Mouse (Mus musculus): Measurements from ENCODE around the gene Dhdh. TPM values are rescaled to one million over a fixed set of nuclear protein-coding genes. Genes with fewer than 3 reads are reported as not detected.
"Not testable (repeated sequence)": the region's sequence is repeated elsewhere in the genome, so short reads cannot be mapped to it uniquely, and the experiment has no call there.

Dhdh gene
- polyA plus RNA-seq, 1 experiment = 3.0 TPM

GRCm38 (mm10) chr7:45470869-45471268 lies 17.7 kb downstream of the Dhdh start:
- peaks cover 23% of the 10 kb centered on the region for H3K4me1 ChIP-seq (ENCODE audit: control insufficient read depth, insufficient read depth, low read length)
- no peaks in the 10 kb centered on the region for H3K27me3 ChIP-seq (ENCODE audit: control insufficient read depth, insufficient read depth, low read length)
- TF ChIP-seq CTCF (IDR thresholded peaks at IDR 0.05; ENCODE audit: control insufficient read depth, insufficient read depth, insufficient replicate concordance, low read depth, low read length) = no peak
- no peak for TF ChIP-seq POLR2A (IDR thresholded peaks at IDR 0.05; ENCODE audit: control insufficient read depth, low read depth, low read length)
- no peak overlapping the region for H3K4me3 ChIP-seq (ENCODE audit: control insufficient read depth, low read depth, low read length)
- no peaks in the 10 kb centered on the region for H3K36me3 ChIP-seq (ENCODE audit: control insufficient read depth, insufficient read depth, low read length)
- H3K27ac ChIP-seq (ENCODE audit: control insufficient read depth, insufficient read depth, low read depth, low read length) = peak overlapping the region; percentile 32; the same call in 1 of the 2 replicates

GRCm38 (mm10) chr7:45467090-45467670 lies 21.4 kb downstream of the Dhdh start:
- H3K27ac ChIP-seq (ENCODE audit: control insufficient read depth, insufficient read depth, low read depth, low read length) = 0 out of 2 replicates have a peak overlapping the region, but pooled peaks have one; percentile 19
- H3K27me3 ChIP-seq (ENCODE audit: control insufficient read depth, insufficient read depth, low read length) = no peaks in the 10 kb centered on the region
- TF ChIP-seq POLR2A (IDR thresholded peaks at IDR 0.05; ENCODE audit: control insufficient read depth, low read depth, low read length) (no peak), CTCF (IDR thresholded peaks at IDR 0.05; ENCODE audit: control insufficient read depth, insufficient read depth, insufficient replicate concordance, low read depth, low read length) (no peak)
- H3K4me1 ChIP-seq (ENCODE audit: control insufficient read depth, insufficient read depth, low read length) = peaks cover 18% of the 10 kb centered on the region
- H3K36me3 ChIP-seq (ENCODE audit: control insufficient read depth, insufficient read depth, low read length) = no peaks in the 10 kb centered on the region
- peak overlapping the region; percentile 92 for H3K4me3 ChIP-seq (ENCODE audit: control insufficient read depth, low read depth, low read length)

- no peak for TF ChIP-seq CTCF (IDR thresholded peaks at IDR 0.05; ENCODE audit: control insufficient read depth, insufficient read depth, insufficient replicate concordance, low read depth, low read length)
- TF ChIP-seq POLR2A (IDR thresholded peaks at IDR 0.05; ENCODE audit: control insufficient read depth, low read depth, low read length) = peak; percentile 70
- Histone ChIP-seq H3K4me1 (ENCODE audit: control insufficient read depth, insufficient read depth, low read length) (peaks cover 16% of the 10 kb centered on the region), H3K36me3 (ENCODE audit: control insufficient read depth, insufficient read depth, low read length) (no peaks in the 10 kb centered on the region), H3K27ac (ENCODE audit: control insufficient read depth, insufficient read depth, low read depth, low read length) (0 out of 2 replicates have a peak within 1 kb of the TSS, but pooled peaks have one; percentile 19), H3K27me3 (ENCODE audit: control insufficient read depth, insufficient read depth, low read length) (no peaks in the 10 kb centered on the region), H3K4me3 (ENCODE audit: control insufficient read depth, low read depth, low read length) (peak within 1 kb of the TSS; percentile 92)
These were observed 22.1 kb downstream of the Dhdh start, which contains the start of gene Bax for GRCm38 (mm10) chr7:45466283-45467089. Gene Bax, minus strand, starts transcription at chr7:45466898.

- Histone ChIP-seq H3K4me3 (ENCODE audit: control insufficient read depth, low read depth, low read length) (no peak overlapping the region), H3K27ac (ENCODE audit: control insufficient read depth, insufficient read depth, low read depth, low read length) (no peak overlapping the region), H3K36me3 (ENCODE audit: control insufficient read depth, insufficient read depth, low read length) (no peaks in the 10 kb centered on the region), H3K4me1 (ENCODE audit: control insufficient read depth, insufficient read depth, low read length) (peaks cover 21% of the 10 kb centered on the region), H3K27me3 (ENCODE audit: control insufficient read depth, insufficient read depth, low read length) (no peaks in the 10 kb centered on the region)
- no peak for TF ChIP-seq CTCF (IDR thresholded peaks at IDR 0.05; ENCODE audit: control insufficient read depth, insufficient read depth, insufficient replicate concordance, low read depth, low read length)
- TF ChIP-seq POLR2A (IDR thresholded peaks at IDR 0.05; ENCODE audit: control insufficient read depth, low read depth, low read length) = no peak
These were observed 23.1 kb downstream of the Dhdh start for GRCm38 (mm10) chr7:45465549-45465948.

DNA sequence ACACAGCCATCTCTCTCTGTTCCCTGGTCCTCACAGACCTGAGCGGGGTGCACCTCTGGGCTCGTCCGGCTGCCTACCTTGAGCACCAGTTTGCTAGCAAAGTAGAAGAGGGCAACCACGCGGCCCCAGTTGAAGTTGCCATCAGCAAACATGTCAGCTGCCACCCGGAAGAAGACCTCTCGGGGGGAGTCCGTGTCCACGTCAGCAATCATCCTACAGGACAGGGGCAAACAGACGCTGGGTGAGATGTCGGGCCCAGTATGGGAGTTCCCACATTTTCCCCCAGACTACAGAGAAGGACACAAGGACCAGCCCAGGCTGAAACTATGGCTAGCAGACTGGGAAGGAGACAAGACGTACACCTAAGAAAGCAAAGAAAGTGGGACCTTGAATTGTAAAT lies 23.5 kb downstream of the Dhdh start:
- no peak overlapping the region for H3K27ac ChIP-seq (ENCODE audit: control insufficient read depth, insufficient read depth, low read depth, low read length)
- TF ChIP-seq POLR2A (IDR thresholded peaks at IDR 0.05; ENCODE audit: control insufficient read depth, low read depth, low read length) (no peak), CTCF (IDR thresholded peaks at IDR 0.05; ENCODE audit: control insufficient read depth, insufficient read depth, insufficient replicate concordance, low read depth, low read length) (no peak)
- H3K27me3 ChIP-seq (ENCODE audit: control insufficient read depth, insufficient read depth, low read length) = no peaks in the 10 kb centered on the region
- H3K36me3 ChIP-seq (ENCODE audit: control insufficient read depth, insufficient read depth, low read length) = no peaks in the 10 kb centered on the region
- H3K4me1 ChIP-seq (ENCODE audit: control insufficient read depth, insufficient read depth, low read length) = peaks cover 25% of the 10 kb centered on the region
- H3K4me3 ChIP-seq (ENCODE audit: control insufficient read depth, low read depth, low read length) = no peak overlapping the region

DNA sequence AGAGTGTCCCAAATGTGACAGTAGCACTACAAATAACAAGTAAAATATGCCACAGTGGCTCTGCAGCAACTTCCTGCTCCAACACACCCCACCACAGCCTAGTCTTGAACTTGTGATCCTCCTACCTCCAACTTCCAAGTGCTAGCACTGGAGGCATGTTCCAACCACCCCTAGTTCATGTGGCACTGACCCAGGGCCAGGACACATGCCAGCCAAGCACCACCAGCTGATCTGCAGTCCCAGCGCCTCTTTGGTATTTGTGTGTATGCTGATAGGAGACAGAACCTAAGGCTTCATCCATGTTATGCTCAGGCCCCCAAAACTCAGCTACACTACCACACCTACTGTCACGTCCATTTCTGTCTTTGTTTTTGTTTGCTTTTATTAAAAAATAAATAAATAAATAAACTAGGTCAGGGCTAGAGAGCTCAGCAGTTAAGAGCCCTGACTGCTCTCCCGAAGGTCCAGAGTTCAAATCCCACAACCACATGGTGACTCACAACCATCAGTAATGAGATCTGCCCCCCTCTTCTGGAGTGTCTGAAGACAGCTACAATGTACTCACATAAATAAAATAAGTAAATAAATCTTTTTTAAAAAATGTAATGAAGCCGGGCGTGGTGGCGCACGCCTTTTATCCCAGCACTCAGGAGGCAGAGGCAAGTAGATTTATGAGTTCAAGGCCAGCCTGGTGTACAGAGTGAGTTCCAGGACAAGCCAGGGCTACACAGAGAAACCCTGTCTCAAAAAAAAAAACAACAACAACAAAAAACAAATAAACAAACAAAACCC lies 24.4 kb downstream of the Dhdh start:
- Histone ChIP-seq H3K36me3 (ENCODE audit: control insufficient read depth, insufficient read depth, low read length) (no peaks in the 10 kb centered on the region), H3K4me3 (ENCODE audit: control insufficient read depth, low read depth, low read length) (no peak overlapping the region), H3K27me3 (ENCODE audit: control insufficient read depth, insufficient read depth, low read length) (no peaks in the 10 kb centered on the region), H3K27ac (ENCODE audit: control insufficient read depth, insufficient read depth, low read depth, low read length) (no peak overlapping the region), H3K4me1 (ENCODE audit: control insufficient read depth, insufficient read depth, low read length) (peaks cover 28% of the 10 kb centered on the region)
- TF ChIP-seq POLR2A (IDR thresholded peaks at IDR 0.05; ENCODE audit: control insufficient read depth, low read depth, low read length) = no peak
- TF ChIP-seq CTCF (IDR thresholded peaks at IDR 0.05; ENCODE audit: control insufficient read depth, insufficient read depth, insufficient replicate concordance, low read depth, low read length) = no peak

- not testable (repeated sequence) for H3K27ac ChIP-seq (ENCODE audit: control insufficient read depth, insufficient read depth, low read depth, low read length); H3K4me3 ChIP-seq (ENCODE audit: control insufficient read depth, low read depth, low read length); H3K27me3 ChIP-seq (ENCODE audit: control insufficient read depth, insufficient read depth, low read length); H3K36me3 ChIP-seq (ENCODE audit: control insufficient read depth, insufficient read depth, low read length)
- peaks cover 38% of the 10 kb centered on the region for H3K4me1 ChIP-seq (ENCODE audit: control insufficient read depth, insufficient read depth, low read length)
These were observed 25.7 kb downstream of the Dhdh start for GRCm38 (mm10) chr7:45462868-45463267.
